Mouse (Mus musculus): ENCODE data around the gene Vmp1.

DNA sequence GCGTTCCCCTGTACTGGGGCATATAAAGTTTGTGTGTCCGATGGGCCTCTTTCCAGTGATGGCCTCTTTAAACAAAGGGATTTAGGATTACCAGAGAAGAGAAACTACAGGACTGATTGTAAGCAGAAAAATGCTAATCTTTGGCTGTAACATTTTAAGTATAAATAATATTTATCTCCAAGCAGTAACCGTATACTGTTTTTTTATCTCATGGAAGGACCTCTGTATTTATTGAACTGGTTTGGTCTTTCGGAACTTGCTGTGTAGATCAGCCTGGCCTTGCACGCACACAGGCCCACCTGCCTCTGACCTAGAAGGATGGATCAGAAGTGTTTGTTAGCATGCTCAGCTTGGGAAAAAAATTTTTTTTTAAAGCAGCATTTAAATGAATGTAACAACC, 69.0 kb downstream of the Vmp1 start:
- TF ChIP-seq MAX (IDR thresholded peaks at IDR 0.05) = no peak
- TF ChIP-seq CTCF (IDR thresholded peaks at IDR 0.05; ENCODE audit: control insufficient read depth, insufficient read depth, insufficient read length) = no peak
- no peak for TF ChIP-seq FOSL1 (IDR thresholded peaks at IDR 0.05; ENCODE audit: insufficient read depth, low read length, poor library complexity, severe bottlenecking)
- TF ChIP-seq MYOG (IDR thresholded peaks at IDR 0.05; ENCODE audit: control insufficient read depth, extremely low read depth, insufficient read length) = no peak
- TF ChIP-seq MYOD1 (IDR thresholded peaks at IDR 0.05; ENCODE audit: control insufficient read depth, insufficient read length, low read depth) = no peak
- no peak for TF ChIP-seq USF1 (IDR thresholded peaks at IDR 0.05; ENCODE audit: low read depth)
- no peak for TF ChIP-seq CEBPB (IDR thresholded peaks at IDR 0.05; ENCODE audit: low read depth)

Measured in C2C12 (cell line).